Mouse (Mus musculus) cerebellum, adult 2 months (tissue): Measurements from ENCODE around the gene Pou6f1. TPM values are rescaled to one million over a fixed set of nuclear protein-coding genes. Genes with fewer than 3 reads are reported as not detected.
"Not testable (repeated sequence)": the region's sequence is repeated elsewhere in the genome, so short reads cannot be mapped to it uniquely, and the experiment has no call there.

ENCODE experiments used
- DNase-seq, 2 experiments: peaks; one replicate each; pipeline ENCODE4 v3.0.0; 2021
- H3K27ac ChIP-seq: fragments of 200-500 bp; 2 replicates; pipeline ENCODE4 v1.5.1; 2012; ENCODE audit warnings: low read length, control low read depth, inconsistent platforms; ENCODE audit not compliant: insufficient read depth
- H3K27me3 ChIP-seq: fragments of 200-500 bp; 2 replicates; pipeline ENCODE4 v1.6.1; 2012; ENCODE audit warnings: inconsistent platforms, mild to moderate bottlenecking, low read length, moderate library complexity; ENCODE audit not compliant: control insufficient read depth, insufficient read depth
- H3K4me1 ChIP-seq: fragments of 200-500 bp; 2 replicates; pipeline ENCODE4 v1.6.1; 2011; ENCODE audit warnings: low read length; ENCODE audit not compliant: control insufficient read depth, insufficient read depth
- H3K4me3 ChIP-seq: fragments of 200-500 bp; replicated peaks from 2 replicates; pipeline ENCODE3; 2011; ENCODE audit warnings: mild to moderate bottlenecking, low read depth, low read length, control low read depth; ENCODE audit not compliant: insufficient read depth
- CTCF ChIP-seq: fragments of 200-500 bp; IDR thresholded peaks from 2 replicates; pipeline ENCODE4 v1.5.1; 2011; ENCODE audit warnings: low read depth, mild to moderate bottlenecking, control low read depth, low read length, moderate library complexity, borderline replicate concordance; ENCODE audit not compliant: insufficient read depth
- POLR2A ChIP-seq: fragments of 200-500 bp; IDR thresholded peaks from 2 replicates; pipeline ENCODE4 v1.6.1; 2011; ENCODE audit warnings: low read length, control low read depth, borderline replicate concordance; ENCODE audit not compliant: insufficient read depth
- WGBS: fragments of 180-500 bp; shearing (Covaris S2); methylation state at CpG from one replicate; pipeline ENCODE4 v1.1.7; 2018; 5-methylcytosine and 5-hydroxymethylcytosine counted together
- polyA plus RNA-seq: library from polyadenylated mRNA; depleted of rRNA; stranded (reverse); fragments of >200 nt; gene quantifications from 2 replicates; pipeline ENCODE4 v1.2.3, GENCODE M21; 2012

Pou6f1 gene
- polyA plus RNA-seq, 1 experiment, result 63.9 TPM

DNA sequence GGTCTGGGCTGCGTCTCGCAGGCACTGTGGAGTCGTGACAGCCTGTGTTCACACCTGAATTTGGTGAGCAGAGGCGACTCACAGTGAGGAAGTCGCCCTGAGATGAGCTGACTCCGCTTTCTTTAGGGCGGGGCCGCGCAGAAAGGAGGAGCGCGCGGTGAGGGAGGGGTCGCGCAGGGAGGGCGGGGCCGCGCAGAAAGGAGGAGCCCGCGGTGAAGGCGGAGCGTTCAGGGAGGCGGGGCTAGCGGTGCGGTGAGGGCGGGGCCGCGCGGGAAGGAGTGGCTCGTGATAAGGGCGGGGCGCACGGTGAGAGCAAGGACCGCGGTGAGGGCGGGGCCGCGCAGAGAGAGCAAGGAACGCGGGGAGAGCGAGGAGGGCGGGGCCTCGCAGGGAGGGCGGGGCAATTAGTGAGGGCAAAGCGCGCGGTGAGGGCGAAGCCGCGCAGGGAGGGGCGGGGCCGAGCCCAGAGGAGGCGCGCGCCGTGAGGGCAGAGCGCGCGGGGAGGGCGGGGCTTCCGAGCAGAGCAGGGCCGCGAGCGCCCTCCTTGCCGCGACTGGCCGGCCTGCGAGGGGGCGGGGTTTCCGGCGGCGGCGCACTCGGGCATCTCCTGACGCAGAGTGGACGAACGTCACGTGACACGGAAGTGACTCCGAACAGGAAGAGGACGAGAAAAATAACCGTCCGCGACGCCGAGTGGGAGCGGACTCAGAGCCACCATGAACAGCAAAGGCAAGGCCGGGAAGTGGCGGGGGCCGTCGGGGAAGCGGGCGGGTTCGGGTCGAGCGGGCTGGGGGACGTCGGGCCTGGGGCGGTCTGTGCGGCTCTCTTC is 15.4 kb upstream of the Pou6f1 start, which contains the start of gene Dazap2:
Gene Dazap2 (plus strand): TSS at position 354 of the 829 bp plus-strand sequence.
- Histone ChIP-seq H3K27ac (peak within 1 kb of the TSS; percentile 92), H3K4me3 (peak within 1 kb of the TSS; percentile 91), H3K4me1 (no peaks in the 10 kb centered on the region), H3K27me3 (no peaks in the 10 kb centered on the region)
- TF ChIP-seq POLR2A (peak; percentile 92), CTCF (no peak)
- peak; percentile 98 for DNase-seq
- 1% methylated on average over 88 of the region's 99 CpGs for WGBS

DNA sequence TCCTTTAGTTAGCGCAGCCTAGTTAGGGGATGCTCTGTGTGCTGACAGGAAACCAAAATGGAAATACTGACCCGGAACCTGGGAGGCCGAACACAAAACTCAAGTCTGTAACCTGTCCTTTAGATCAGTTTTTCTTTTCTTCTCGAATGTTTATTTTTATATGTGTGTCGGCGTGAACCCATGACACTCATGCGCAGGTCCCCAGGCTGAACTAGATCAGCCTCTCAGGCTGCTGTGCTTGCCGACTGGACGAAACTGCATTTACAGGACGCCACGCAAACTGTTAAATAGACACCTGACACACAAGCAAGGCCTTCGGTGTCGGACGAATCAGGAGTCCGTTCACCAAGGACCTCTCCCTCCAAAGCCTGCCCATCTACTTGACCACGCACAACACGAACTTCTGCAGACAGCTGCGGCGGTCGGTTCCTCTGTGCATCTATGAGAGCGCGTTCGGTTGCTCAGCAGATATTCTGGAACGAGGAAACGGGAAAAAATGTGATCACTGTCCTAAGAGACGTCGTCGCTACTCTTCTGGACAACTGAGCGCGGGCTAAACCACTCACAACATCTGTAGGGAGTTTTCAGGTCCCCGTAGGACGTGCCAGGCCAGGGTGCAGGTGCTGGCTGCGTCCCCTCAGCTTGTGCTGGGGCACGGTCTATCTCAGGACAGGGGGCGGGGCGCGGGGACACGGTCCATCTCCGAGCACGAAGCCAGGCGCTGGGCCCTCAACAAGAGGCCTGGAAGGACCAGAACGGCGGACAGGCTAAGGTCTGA is 14.6 kb upstream of the Pou6f1 start:
- Histone ChIP-seq H3K4me1 (no peaks in the 10 kb centered on the region), H3K4me3 (peak overlapping the region; percentile 91), H3K27me3 (no peaks in the 10 kb centered on the region), H3K27ac (peak overlapping the region; percentile 61)
- WGBS, result 12% methylated on average over 43 of the region's 43 CpGs
- no peak for DNase-seq
- TF ChIP-seq POLR2A (no peak), CTCF (no peak)

DNA sequence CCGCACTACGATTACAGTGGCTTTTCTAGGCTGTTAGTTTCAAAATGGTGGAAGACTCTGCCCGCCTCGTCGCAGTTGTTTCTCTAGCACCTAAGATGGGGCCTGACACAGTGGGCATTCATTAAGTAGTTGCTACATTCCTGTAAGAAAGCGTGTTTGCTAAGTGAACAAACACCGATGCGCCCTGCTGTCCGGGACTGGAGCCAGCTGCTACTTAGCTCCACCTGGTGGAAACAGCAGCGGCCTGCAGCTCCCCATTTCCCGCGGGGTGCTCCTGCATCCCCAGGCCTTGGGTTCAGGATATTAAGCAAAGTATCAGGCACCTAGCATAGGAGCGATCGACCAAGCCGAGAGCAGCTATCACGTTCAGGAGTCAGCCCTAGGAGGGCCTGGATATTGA is 13.8 kb upstream of the Pou6f1 start:
- no peaks in the 10 kb centered on the region for H3K27me3 ChIP-seq
- no peak for TF ChIP-seq POLR2A
- TF ChIP-seq CTCF, result peak; percentile 88
- DNase-seq, result peak; percentile 82 to 91
- no peaks in the 10 kb centered on the region for H3K4me1 ChIP-seq
- H3K4me3 ChIP-seq, result peak overlapping the region; percentile 55
- 3% methylated on average over 16 of the region's 16 CpGs for WGBS
- H3K27ac ChIP-seq, result peak overlapping the region; percentile 25; the same call in 1 of the 2 replicates

DNA sequence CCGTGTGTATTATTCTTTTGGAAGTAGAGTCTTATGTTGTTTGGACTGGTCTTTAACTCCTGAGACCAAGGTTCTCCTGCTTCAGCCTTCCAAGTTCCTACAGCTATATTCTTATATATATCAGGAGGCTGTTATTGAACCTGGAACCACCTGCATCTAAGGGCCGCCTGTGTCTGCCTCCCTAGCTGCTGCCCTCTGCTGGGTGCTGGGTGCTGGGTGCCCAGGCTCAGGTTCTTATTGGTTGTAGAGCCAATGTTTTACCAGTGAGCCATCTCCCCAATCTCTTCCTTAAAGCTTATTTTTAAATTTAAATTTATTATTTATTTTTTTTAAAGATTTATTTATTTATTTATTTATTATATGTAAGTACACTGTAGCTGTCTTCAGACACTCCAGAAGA is 12.6 kb upstream of the Pou6f1 start:
- TF ChIP-seq CTCF, result 0 out of 2 replicates have a peak, but pooled peaks have one; percentile 17
- TF ChIP-seq POLR2A, result no peak
- Histone ChIP-seq H3K4me1 (no peaks in the 10 kb centered on the region), H3K27ac (no peak overlapping the region), H3K4me3 (no peak overlapping the region), H3K27me3 (no peaks in the 10 kb centered on the region)
- WGBS, result 86% methylated on average over 2 of the region's 2 CpGs
- no peak for DNase-seq

DNA sequence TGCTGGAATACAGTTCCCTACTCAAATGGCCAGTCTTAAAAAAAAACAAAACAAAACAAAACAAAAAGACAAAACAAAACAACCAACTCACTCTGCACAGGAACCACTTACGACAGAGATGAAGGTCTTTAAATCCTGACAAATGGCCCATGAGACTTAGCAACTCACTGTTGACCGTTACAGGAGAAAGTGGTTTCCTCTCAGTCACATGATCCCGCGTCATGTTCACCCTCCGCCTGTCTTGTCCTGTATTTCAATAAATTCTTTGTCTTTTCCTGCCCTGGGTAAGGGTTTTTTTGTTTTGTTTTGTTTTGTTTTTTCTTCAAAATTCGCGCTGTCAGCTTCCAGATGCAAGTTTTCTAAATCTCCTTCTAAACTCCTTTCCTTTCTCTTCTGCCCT is 12.2 kb upstream of the Pou6f1 start:
- no peak for TF ChIP-seq CTCF
- no peaks in the 10 kb centered on the region for H3K4me1 ChIP-seq
- H3K4me3 ChIP-seq, result no peak overlapping the region
- DNase-seq, result no peak
- H3K27ac ChIP-seq, result no peak overlapping the region
- H3K27me3 ChIP-seq, result no peaks in the 10 kb centered on the region
- WGBS, result 92% methylated on average over 7 of the region's 7 CpGs

DNA sequence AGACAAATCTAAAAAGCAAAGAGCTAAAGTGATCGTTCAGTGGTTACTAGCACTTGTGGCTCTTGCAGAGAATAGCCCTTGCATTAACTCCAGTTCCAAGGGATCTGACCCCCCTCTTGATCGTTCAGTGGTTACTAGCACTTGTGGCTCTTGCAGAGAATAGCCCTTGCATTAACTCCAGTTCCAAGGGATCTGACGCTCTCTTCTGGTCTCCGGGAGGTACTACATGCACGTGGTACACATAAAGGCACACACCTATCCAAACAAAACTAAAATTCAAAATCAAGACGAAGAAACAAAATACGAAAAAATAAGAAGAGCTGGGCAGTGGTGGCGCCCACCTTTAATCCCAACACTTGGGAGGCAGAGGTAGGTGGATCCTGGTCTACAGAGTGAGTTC is 6.9 kb upstream of the Pou6f1 start:
- DNase-seq, H3K27me3 ChIP-seq, H3K27ac ChIP-seq, H3K4me3 ChIP-seq, H3K4me1 ChIP-seq: not testable (repeated sequence)
- WGBS, result 88% methylated on average over 8 of the region's 8 CpGs

DNA sequence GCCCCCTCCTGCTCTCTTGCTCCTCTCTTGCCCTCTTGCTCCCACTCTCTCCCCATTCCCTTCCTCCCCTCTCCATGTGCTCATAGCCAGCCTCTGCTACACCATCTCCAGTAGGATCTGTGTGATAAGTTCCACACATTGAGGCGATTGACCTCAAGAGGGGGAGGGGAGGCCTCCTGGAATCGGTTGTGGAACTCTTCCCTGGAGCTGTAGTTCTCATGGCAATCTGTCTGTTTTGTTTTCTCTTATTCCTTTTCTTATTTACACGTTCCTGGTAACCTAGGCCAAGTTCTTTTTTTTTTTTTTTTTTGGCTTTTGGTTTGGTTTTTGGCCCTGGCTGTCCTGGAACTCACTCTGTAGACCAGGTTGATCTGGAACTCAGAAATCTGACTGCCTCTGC is 1.9 kb upstream of the Pou6f1 start:
- no peak for TF ChIP-seq POLR2A
- no peak for TF ChIP-seq CTCF
- Histone ChIP-seq H3K4me3 (no peak overlapping the region), H3K4me1 (peaks cover 7% of the 10 kb centered on the region), H3K27me3 (no peaks in the 10 kb centered on the region), H3K27ac (no peak overlapping the region)
- WGBS, result 55% methylated on average over 3 of the region's 3 CpGs
- DNase-seq, result no peak
